Mouse (Mus musculus): ENCODE results near the gene D130052B06Rik. TPM values are rescaled to one million over a fixed set of nuclear protein-coding genes. Genes with fewer than 3 reads are reported as not detected.

D130052B06Rik gene
- polyA plus RNA-seq, 1 experiment, result not detected

DNA sequence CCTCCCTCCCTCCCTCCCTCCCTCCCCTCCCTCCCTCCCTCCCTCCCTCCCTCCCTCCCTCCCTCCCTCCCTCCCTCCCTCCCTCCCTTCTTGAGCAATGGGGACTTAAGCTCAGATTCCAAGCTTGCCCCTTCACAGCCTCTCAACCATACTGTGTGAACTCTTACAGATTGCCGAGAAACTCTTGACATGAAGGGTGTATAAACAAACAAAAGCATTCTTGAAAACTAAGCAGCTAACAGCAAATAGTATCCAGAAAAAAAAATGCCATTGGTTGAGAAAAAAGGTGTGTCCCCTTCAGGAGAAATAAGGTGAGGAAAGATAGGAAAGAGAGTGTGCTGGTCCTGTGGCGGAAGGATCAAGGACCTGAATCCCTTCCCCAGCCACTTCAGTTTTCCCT, 4.1 kb downstream of the D130052B06Rik start:
- Histone ChIP-seq H3K4me1 (ENCODE audit: control insufficient read depth, insufficient read depth, low read length) (peaks cover 2% of the 10 kb centered on the region), H3K4me3 (ENCODE audit: low read depth, low read length) (no peak overlapping the region), H3K36me3 (ENCODE audit: control insufficient read depth, insufficient read depth, low read length, poor library complexity, severe bottlenecking) (no peaks in the 10 kb centered on the region), H3K9ac (ENCODE audit: low read depth, poor library complexity, severe bottlenecking) (no peak overlapping the region), H3K9me3 (replicated peaks; ENCODE audit: control insufficient read depth, insufficient read depth, low read length, poor library complexity, severe bottlenecking) (no peaks in the 10 kb centered on the region), H3K27me3 (ENCODE audit: control insufficient read depth, insufficient read depth, low read length, poor library complexity, severe bottlenecking) (no peaks in the 10 kb centered on the region), H3K27ac (ENCODE audit: insufficient read depth, low read length) (no peak overlapping the region)
- TF ChIP-seq CTCF (IDR thresholded peaks at IDR 0.05; ENCODE audit: low read depth, low read length) (no peak), EP300 (IDR thresholded peaks at IDR 0.05; ENCODE audit: insufficient read depth, low read depth, low read length) (no peak), POLR2A (IDR thresholded peaks at IDR 0.05; ENCODE audit: insufficient read depth, low read length) (no peak)

DNA sequence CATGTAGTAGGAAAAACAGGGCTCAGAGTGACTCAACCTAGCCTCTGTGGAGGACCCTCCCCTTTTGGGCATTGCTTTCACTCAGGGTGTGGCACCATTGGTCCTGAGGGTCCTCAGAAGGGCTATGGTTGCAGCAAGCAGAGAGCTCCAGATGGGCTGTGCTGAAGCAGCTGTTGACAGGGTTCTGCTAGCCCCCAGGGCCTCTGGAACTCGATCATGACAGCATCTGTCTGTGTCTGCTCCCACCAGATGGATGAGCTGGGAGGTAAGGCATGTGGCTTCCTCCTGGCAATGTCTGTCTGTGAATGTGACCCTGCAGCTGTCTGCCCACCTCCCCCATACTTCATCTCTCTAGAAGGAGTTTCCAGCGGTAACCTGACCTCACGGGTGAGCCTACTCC, 8.7 kb downstream of the D130052B06Rik start:
- peaks cover 2% of the 10 kb centered on the region for H3K4me1 ChIP-seq (ENCODE audit: control insufficient read depth, insufficient read depth, low read length)
- no peak overlapping the region for H3K9ac ChIP-seq (ENCODE audit: low read depth, poor library complexity, severe bottlenecking)
- no peak overlapping the region for H3K4me3 ChIP-seq (ENCODE audit: low read depth, low read length)
- no peaks in the 10 kb centered on the region for H3K36me3 ChIP-seq (ENCODE audit: control insufficient read depth, insufficient read depth, low read length, poor library complexity, severe bottlenecking)
- TF ChIP-seq CTCF (IDR thresholded peaks at IDR 0.05; ENCODE audit: low read depth, low read length) (no peak), EP300 (IDR thresholded peaks at IDR 0.05; ENCODE audit: insufficient read depth, low read depth, low read length) (peak; percentile 75), POLR2A (IDR thresholded peaks at IDR 0.05; ENCODE audit: insufficient read depth, low read length) (no peak)
- H3K27me3 ChIP-seq (ENCODE audit: control insufficient read depth, insufficient read depth, low read length, poor library complexity, severe bottlenecking), result no peaks in the 10 kb centered on the region
- H3K27ac ChIP-seq (ENCODE audit: insufficient read depth, low read length), result no peak overlapping the region
- H3K9me3 ChIP-seq (replicated peaks; ENCODE audit: control insufficient read depth, insufficient read depth, low read length, poor library complexity, severe bottlenecking), result no peaks in the 10 kb centered on the region

DNA sequence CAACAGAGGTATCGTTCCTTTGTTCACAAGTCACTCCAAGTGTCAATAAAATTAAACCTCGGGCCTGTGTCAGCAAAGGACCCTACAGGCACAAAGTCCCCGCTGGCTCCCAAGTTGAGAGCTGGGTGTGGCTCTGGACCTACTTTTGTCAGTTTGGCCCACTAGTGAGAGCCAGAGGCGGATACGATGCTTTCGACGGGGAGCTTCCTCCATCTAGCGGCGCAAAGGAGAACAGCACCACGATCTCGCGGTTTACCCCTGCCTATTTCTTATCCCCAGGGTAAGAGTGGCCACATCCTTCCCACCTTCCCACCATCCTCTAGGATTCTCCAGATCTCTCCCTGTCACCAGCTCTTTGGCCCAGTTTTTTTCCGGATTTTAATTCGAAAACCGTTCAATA, 15.1 kb downstream of the D130052B06Rik start:
- H3K9ac ChIP-seq (ENCODE audit: low read depth, poor library complexity, severe bottlenecking), result no peak overlapping the region
- TF ChIP-seq POLR2A (IDR thresholded peaks at IDR 0.05; ENCODE audit: insufficient read depth, low read length), result no peak
- TF ChIP-seq EP300 (IDR thresholded peaks at IDR 0.05; ENCODE audit: insufficient read depth, low read depth, low read length), result peak; percentile 63; the same call in 1 of the 2 replicates
- peak; percentile 96 for TF ChIP-seq CTCF (IDR thresholded peaks at IDR 0.05; ENCODE audit: low read depth, low read length)
- no peaks in the 10 kb centered on the region for H3K9me3 ChIP-seq (replicated peaks; ENCODE audit: control insufficient read depth, insufficient read depth, low read length, poor library complexity, severe bottlenecking)
- H3K4me1 ChIP-seq (ENCODE audit: control insufficient read depth, insufficient read depth, low read length), result no peaks in the 10 kb centered on the region
- no peak overlapping the region for H3K4me3 ChIP-seq (ENCODE audit: low read depth, low read length)
- H3K27ac ChIP-seq (ENCODE audit: insufficient read depth, low read length), result no peak overlapping the region
- no peaks in the 10 kb centered on the region for H3K27me3 ChIP-seq (ENCODE audit: control insufficient read depth, insufficient read depth, low read length, poor library complexity, severe bottlenecking)
- no peaks in the 10 kb centered on the region for H3K36me3 ChIP-seq (ENCODE audit: control insufficient read depth, insufficient read depth, low read length, poor library complexity, severe bottlenecking)

DNA sequence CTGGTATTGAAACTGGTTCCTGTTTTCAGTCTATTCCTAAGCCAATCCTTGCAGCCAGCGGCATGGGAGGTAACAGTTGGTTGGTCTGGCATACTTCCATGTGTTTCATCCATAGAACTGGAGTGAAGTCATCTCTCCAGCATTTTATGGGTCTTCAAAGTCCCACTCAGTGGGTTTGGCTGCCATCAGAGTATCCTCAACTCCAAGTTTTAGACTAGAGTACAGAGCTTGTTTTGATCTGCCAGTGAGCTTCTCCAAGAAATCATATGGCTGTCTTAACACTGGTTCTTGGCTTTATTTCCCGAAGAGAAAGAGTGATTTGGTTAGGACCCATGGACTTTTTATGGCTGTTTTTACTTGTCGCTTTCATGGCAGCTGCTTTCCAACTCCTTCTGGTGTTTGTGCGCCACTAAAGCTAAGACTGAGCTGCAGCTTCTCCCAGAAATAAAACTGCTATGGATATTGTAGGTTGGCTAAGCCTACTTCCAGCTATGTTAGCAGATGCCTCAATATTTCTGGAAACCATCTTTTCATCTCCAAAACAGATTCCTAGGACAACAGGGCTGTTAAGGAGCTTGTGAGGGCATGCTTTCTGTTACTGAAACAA, 28.1 kb downstream of the D130052B06Rik start:
- TF ChIP-seq EP300 (IDR thresholded peaks at IDR 0.05; ENCODE audit: insufficient read depth, low read depth, low read length), result no peak
- TF ChIP-seq POLR2A (IDR thresholded peaks at IDR 0.05; ENCODE audit: insufficient read depth, low read length), result no peak
- no peak for TF ChIP-seq CTCF (IDR thresholded peaks at IDR 0.05; ENCODE audit: low read depth, low read length)
- Histone ChIP-seq H3K27ac (ENCODE audit: insufficient read depth, low read length) (no peak overlapping the region), H3K36me3 (ENCODE audit: control insufficient read depth, insufficient read depth, low read length, poor library complexity, severe bottlenecking) (no peaks in the 10 kb centered on the region)

DNA sequence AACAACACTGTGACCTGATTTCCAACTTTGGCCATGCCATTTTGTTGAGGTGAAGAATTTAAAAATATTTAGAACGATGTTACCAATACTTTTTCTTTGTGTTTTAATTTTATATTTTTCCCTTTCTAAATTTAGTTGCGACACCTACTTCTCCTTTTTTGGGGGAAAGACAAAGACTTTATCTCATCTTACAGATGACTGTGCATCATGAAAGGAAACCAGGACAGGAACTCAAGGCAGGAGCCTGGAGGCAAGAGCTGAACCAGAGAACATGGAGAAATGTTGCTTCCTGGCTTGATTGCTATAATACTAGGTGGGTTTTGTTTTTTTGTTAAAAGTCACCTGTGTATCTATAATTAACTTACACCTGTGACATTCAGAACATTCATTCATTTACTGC, 38.0 kb downstream of the D130052B06Rik start:
- H3K4me1 ChIP-seq (ENCODE audit: control insufficient read depth, insufficient read depth, low read length), result no peaks in the 10 kb centered on the region
- H3K9me3 ChIP-seq (replicated peaks; ENCODE audit: control insufficient read depth, insufficient read depth, low read length, poor library complexity, severe bottlenecking), result no peaks in the 10 kb centered on the region
- no peaks in the 10 kb centered on the region for H3K36me3 ChIP-seq (ENCODE audit: control insufficient read depth, insufficient read depth, low read length, poor library complexity, severe bottlenecking)
- no peak for TF ChIP-seq EP300 (IDR thresholded peaks at IDR 0.05; ENCODE audit: insufficient read depth, low read depth, low read length)
- TF ChIP-seq POLR2A (IDR thresholded peaks at IDR 0.05; ENCODE audit: insufficient read depth, low read length), result no peak
- TF ChIP-seq CTCF (IDR thresholded peaks at IDR 0.05; ENCODE audit: low read depth, low read length), result no peak
- H3K27ac ChIP-seq (ENCODE audit: insufficient read depth, low read length), result no peak overlapping the region
- H3K27me3 ChIP-seq (ENCODE audit: control insufficient read depth, insufficient read depth, low read length, poor library complexity, severe bottlenecking), result no peaks in the 10 kb centered on the region; the same call in 1 of the 2 replicates
- no peak overlapping the region for H3K4me3 ChIP-seq (ENCODE audit: low read depth, low read length)
- H3K9ac ChIP-seq (ENCODE audit: low read depth, poor library complexity, severe bottlenecking), result no peak overlapping the region

More for the DNA sequence above, 28.1 kb downstream of the D130052B06Rik start:
- H3K4me1 ChIP-seq (ENCODE audit: control insufficient read depth, insufficient read depth, low read length), result no peaks in the 10 kb centered on the region
- H3K27me3 ChIP-seq (ENCODE audit: control insufficient read depth, insufficient read depth, low read length, poor library complexity, severe bottlenecking), result no peaks in the 10 kb centered on the region
- no peak overlapping the region for H3K4me3 ChIP-seq (ENCODE audit: low read depth, low read length)
- no peaks in the 10 kb centered on the region for H3K9me3 ChIP-seq (replicated peaks; ENCODE audit: control insufficient read depth, insufficient read depth, low read length, poor library complexity, severe bottlenecking)
- no peak overlapping the region for H3K9ac ChIP-seq (ENCODE audit: low read depth, poor library complexity, severe bottlenecking)

DNA sequence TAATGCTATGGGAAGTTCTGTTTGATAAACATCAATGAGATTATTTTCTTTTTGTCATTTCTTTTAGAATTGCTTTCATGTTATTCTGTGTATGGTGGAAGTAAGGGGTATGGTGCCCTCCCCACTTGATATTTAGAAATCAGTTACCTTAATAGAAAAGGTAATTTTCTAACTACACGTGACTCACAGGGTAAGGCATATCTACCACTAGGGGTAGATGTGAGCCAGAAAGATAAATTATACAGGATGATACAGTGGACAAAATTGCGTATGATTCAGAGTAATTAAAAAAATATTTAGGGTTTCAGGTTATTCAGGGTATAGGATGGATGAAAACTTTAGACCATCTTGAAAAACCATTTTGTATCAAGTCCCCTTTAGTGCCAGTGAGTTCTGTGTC, 50.3 kb downstream of the D130052B06Rik start:
- Histone ChIP-seq H3K4me3 (ENCODE audit: low read depth, low read length) (no peak overlapping the region), H3K36me3 (ENCODE audit: control insufficient read depth, insufficient read depth, low read length, poor library complexity, severe bottlenecking) (no peaks in the 10 kb centered on the region), H3K4me1 (ENCODE audit: control insufficient read depth, insufficient read depth, low read length) (peaks cover 3% of the 10 kb centered on the region), H3K27me3 (ENCODE audit: control insufficient read depth, insufficient read depth, low read length, poor library complexity, severe bottlenecking) (no peaks in the 10 kb centered on the region), H3K9me3 (replicated peaks; ENCODE audit: control insufficient read depth, insufficient read depth, low read length, poor library complexity, severe bottlenecking) (no peaks in the 10 kb centered on the region), H3K9ac (ENCODE audit: low read depth, poor library complexity, severe bottlenecking) (no peak overlapping the region), H3K27ac (ENCODE audit: insufficient read depth, low read length) (no peak overlapping the region)
- no peak for TF ChIP-seq POLR2A (IDR thresholded peaks at IDR 0.05; ENCODE audit: insufficient read depth, low read length)
- no peak for TF ChIP-seq EP300 (IDR thresholded peaks at IDR 0.05; ENCODE audit: insufficient read depth, low read depth, low read length)
- TF ChIP-seq CTCF (IDR thresholded peaks at IDR 0.05; ENCODE audit: low read depth, low read length), result no peak

Data from ES-Bruce4 (cell line).